Mouse (Mus musculus) kidney, postnatal 14 days (tissue): ENCODE data around the gene Ffar4.

Experiments
- DNase-seq: peaks from one replicate; pipeline ENCODE4 v3.0.0; 2022; ENCODE audit warnings: mixed read lengths

The Ffar4 gene

DNA sequence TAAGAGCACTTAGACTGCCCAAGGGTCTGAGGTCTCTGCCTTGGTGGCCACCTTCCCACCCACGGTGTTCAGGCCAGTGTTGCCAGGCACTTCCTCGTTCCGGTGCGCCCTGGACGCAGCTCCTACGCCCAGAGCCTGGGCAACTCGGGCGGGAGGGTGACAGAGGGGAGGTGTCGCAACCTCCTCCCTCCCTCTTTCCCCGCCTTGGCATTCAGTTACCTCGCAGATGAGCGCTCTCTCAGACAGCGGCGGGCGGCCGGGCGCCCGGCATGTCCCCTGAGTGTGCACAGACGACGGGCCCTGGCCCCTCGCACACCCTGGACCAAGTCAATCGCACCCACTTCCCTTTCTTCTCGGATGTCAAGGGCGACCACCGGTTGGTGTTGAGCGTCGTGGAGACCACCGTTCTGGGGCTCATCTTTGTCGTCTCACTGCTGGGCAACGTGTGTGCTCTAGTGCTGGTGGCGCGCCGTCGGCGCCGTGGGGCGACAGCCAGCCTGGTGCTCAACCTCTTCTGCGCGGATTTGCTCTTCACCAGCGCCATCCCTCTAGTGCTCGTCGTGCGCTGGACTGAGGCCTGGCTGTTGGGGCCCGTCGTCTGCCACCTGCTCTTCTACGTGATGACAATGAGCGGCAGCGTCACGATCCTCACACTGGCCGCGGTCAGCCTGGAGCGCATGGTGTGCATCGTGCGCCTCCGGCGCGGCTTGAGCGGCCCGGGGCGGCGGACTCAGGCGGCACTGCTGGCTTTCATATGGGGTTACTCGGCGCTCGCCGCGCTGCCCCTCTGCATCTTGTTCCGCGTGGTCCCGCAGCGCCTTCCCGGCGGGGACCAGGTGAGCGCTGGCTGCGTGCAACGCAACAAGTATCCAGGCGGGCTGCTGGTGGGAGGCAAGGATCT, at the start of gene Ffar4:
Ffar4 (plus strand) TSS at position 214 of the 901 bp plus-strand sequence.
- DNase-seq, result no peak

DNA sequence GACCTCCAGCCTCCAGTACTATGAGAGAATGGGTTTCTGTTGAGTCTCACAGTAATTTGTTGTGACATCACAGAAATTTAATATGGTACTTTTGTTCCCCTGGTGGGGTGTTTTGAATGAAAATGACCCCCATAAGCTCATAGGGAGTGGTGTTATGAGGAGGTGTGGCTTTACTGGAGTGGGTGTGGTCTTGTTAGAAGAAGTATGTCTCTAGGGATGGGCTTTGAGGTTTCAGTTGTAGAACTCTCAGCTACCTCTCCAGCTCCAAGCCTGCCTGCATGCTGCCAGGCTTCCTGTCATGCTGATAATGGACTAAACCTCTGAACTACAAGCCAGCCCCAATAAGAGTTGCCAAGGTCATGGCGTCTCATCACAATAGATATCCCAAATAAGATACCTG, 47.2 kb upstream of the Ffar4 start:
- no peak for DNase-seq

DNA sequence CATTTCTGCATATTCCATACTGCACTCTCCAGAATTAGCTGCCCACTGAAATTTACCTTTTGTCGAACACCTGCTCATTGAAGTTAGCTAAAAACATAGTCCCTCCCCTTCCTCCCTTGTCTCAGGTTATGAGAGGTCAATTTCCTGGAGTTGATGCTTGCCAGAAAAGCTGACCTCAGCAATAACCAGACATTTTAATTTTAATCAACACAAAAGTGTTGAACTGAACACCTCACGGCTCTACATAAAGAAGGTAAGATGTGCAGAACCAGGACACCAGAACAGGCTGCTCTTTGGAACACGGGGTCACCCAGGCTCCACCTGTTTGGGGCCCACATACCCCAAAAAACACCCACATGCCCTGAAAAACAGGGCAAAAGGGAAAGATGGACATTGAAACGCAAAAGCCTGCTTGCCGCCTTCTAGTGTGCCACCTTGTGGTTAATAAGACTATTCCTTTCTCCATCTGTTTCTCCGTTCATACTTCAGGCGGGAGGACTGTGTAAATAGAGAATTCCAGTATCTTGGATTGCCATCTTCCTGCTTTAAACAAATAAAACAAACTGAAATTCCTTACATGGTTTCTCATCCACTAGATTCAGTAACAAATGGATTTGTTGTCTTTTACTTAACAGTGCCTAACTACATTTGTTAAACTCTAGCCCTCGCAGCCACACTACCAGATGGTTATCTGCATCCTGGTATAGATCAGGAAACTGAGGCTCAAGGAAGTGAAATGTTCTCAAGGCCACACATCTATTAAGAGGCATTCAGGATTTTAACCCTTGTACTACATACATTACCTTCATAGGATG, 43.4 kb upstream of the Ffar4 start:
- no peak for DNase-seq

DNA sequence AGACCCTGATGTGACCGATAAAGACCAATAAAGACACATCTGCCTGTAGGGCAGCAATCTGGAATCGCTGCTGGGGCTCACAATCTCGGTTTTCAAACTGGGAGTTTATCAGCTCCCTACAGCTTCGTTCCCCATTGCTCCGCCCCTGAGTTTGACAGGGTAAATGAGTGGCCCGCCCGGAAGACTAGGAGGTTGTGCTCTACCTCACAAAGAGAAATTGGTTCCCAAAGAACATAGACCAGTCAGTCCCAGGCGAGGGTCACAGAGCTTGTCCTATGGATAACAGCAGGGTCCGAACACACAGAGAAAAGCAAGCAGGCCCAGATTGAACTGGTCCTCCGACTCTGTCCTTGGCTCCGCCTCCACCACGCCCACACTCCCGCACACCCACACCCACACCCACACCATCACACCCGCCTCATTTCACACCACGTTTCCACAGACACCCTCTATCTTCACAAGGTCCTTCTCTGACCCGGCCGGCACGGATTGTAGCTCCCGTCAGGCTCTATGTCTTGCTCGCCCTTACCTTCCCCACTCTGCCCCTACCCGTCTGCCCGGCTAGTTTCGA, 42.6 kb upstream of the Ffar4 start:
- peak; percentile 85 for DNase-seq

DNA sequence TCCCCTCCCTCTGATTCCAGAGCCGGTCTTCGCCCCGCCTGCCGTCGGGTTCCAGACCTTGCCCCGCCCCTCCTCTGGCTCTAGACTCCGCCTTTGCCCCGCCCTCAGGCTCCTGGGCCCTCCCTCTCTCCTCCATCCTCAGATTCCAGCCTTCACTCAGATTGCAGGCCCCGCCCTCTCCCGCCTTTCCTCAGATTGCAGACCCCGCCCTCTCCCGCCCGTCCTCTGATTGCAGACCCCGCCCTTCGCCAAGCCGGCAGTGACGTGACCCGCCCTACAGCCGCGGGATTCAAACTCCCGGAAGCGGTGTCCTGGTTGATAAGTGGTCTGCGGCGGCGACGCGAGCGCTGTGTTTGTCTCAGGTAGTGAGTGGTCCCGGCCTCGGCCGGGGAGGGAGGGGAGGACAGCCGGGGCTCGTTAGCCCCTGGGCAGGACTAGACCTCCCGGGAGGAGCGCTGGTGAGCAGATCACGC, 42.1 kb upstream of the Ffar4 start, which contains the start of gene Cep55:
Cep55 (plus strand) TSS at position 292 of the 473 bp plus-strand sequence.
- peak; percentile 98 for DNase-seq

DNA sequence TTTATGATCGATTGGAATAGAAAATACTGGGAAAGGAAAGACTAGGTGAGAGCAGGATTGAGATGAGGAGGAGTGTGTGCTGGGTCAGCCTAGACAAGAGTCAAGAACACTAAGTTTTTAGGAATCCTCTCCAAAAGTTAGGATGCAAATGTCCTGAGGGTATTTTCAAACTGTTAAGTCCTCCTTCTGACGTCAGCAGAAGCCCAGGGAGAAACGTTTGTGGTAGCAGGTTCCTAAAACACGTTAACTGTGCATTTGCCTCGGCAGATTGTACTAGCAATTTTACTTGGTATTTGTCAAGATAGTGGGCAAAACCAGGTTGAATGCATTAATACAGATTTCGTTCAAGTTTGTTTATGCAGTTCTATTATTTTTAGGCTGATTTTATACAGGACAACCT, 41.1 kb upstream of the Ffar4 start:
- DNase-seq, result no peak

DNA sequence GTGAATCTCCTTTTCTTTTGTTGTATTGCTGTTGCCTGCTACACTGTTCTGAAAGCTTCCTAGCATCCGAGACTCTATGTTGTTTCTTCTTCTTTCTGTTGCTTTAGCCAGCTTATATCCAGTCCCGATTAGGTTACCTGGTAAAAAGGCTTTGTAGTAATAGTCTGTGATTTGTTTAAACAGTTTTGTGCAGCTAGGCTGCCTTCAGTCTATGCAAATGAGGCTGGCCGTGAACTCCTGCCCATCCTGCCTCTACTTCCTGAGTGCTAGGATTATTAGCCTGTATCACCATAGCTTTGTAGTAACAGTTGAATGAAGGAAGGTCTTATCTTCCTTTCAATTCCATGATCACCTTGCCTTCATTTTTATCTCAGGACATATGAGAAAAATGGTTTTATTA, 40.6 kb upstream of the Ffar4 start:
- DNase-seq, result no peak

DNA sequence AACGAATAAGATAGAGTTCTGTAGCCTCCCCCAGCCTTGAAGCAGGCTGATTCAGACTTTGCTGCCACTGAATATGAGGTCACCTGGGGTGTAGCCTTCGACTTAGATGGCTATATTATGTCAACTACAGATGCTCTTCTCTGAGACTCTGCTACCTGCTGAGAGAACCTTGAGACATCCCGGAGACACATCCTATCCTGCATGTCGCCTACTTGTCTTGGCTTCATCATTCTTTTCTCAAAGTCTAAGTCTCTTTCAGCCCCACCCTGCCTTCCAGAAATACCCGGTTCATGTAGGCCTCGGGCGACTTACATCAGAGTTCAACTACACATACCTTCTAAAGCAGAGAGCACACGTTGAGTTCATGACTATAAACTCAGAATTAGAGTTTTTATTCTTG, 39.9 kb upstream of the Ffar4 start:
- no peak for DNase-seq

DNA sequence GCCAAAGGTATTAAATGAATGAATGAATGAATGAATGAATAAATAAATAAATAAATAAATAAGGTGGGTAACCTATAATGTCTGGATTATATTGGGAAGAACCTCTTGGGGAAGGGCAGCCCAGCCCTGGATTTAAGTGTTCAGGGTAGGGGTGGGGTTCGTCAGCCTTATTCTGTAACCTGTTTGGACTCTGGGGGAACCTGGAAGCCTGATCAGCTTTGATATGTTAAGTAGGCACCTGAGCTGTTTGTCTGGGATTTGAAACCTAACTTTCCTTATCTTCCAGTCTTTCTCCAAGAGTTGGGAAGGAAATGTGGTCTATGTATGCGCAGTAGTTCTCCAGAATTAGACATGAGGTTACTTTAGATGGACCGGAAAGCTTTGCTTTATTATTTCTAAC, 33.7 kb upstream of the Ffar4 start:
- no peak for DNase-seq

DNA sequence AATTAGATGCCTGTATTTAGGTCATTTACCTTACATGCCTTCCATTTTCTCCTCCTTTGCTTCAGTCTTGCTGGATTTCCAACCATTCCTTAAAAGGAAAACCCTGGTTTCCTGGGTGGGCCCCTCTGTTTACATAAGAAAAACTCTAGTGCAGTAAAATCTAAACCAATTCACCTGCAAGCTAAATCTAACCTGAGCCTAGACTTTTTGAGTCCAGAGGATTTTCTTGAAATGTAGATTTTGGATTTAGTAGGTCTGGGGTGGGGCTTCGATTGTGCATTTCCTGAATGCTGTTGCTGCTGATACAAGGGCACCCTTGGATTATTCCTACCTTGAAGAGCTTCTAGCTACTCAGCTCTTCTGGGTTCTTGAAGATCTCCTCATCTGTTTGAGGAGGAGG, 32.8 kb upstream of the Ffar4 start:
- no peak for DNase-seq

DNA sequence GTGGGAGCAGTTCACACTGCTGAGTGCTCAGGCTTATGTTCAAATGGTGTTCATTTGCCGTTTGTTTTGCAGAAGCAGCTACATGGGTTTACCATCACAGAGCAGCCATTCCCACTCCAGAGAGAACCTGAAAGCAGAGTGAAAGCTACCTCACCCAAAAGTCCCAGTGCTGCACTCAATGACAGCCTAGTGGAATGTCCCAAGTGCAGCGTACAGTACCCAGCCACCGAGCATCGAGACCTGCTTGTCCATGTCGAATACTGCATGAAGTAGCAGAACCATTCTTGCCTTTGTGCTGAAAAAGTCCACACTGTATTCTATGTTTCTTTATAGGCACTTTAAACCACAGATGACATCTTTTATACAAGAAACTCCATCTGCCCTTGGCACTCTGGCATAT, 23.6 kb upstream of the Ffar4 start:
- no peak for DNase-seq

DNA sequence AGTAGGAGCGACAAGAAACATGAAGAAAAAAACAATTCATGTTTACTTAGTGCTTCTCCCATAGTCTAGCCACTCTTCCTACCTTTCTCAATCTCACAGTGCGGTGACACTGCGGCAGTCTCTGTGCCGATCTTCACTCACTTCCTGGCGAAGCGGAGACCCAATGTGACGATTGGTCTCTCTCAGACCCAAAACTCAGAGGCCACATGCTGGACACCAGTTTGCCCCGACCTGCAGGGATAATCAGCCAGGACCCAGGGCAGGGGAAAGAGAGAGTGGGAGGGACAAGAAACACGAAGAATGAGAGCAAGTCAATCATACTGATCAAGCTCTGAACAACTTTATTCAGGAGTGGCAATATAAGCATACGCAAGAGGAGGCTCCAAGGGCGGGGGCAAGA, 21.8 kb upstream of the Ffar4 start:
- DNase-seq, result no peak

DNA sequence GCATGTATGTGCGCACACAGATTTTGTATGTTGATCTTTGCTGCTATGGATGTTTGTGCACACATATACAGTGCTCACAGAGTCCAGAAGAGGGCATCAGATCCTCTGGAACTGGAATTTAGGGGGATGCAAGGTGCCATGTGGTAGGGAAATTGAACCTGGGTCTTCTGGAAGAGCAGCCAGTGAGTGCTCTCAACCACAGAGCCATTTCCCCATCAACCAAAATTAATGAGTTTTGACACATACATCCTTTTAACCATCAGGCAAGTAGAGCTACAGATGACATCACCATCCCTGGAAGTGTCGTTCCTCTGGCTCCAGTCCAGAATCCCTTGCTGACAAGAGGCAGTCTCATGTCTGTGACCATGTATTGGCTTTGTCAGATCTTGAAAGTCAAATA, 20.6 kb upstream of the Ffar4 start:
- DNase-seq, result no peak

DNA sequence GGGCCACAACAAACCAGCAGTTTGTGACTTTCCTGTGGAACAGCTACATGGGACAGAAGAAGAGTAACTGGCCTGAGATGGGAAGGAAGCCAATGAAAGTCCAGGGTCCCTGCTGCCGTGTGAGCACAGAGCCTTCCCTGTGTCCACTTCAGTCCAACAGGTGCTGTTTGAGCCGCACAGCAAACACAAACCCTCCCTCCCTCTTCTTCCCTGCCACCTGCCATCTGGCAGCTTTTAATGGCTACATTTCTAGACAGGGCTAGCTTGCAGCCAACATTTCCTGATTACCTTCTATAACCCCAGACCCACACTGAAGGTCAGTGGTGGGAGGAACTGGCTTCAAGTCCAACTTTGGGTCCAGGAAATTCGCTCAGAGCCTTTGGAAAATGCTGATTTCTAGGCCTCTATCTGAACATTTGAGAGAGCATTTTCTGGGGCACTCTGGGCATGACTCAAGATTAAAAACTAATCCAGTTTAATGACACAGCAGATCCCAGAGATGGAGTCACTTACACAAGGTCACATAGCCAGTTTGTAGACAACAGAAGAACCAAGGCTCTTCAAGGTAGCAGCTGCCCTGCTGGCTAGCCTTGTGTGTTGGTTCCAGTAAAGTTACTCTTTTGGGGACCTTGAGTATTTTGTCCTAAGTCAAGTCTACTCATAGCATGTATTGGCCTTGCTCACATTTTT, 18.9 kb upstream of the Ffar4 start:
- DNase-seq, result no peak

DNA sequence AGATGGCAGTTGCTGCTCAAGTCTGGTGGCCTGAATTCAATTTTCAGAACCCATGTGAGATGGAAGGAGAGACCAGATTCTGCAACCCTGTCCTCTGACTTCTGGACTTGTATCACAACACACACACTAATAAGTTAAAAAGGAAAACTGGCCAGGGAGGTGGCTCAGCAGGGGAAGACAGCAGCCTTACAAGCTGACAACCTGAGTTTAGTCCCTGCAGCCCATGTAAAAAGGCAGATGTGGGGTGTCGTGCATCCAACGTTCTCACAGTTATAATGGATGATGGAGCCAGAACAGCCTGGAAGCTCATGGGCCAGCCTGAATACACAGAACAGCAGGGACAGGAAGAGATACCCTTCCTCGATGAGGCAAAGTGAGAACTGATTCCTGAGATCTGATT, 15.5 kb upstream of the Ffar4 start:
- DNase-seq, result no peak

DNA sequence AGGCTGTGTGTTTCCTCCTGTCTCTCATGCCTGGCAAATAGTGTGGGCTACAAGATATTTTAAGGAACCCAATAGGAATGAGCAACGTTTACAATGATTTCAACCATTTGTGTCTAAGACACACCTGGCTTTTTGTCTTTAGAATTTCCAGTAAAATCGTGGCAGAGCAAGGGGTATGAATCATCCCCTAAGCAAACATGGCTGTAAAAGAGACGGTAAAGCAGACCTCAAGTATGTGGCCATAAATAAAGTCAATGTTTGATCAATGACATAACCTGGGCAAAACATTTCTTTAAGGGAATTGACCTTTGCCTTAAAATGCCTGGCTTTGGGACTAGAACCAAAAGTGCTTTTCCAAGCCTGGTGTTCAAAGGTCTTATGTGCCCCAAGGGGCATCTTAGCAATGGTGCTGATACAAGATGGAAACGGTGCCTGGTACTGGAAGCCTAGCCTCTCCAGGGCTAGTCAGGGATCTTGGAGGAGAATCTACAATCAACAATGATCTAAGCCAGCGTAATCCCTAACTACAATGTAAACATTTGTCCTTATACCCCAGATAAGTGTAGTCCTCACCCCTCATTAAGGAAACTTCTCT, 13.8 kb upstream of the Ffar4 start:
- DNase-seq, result no peak

DNA sequence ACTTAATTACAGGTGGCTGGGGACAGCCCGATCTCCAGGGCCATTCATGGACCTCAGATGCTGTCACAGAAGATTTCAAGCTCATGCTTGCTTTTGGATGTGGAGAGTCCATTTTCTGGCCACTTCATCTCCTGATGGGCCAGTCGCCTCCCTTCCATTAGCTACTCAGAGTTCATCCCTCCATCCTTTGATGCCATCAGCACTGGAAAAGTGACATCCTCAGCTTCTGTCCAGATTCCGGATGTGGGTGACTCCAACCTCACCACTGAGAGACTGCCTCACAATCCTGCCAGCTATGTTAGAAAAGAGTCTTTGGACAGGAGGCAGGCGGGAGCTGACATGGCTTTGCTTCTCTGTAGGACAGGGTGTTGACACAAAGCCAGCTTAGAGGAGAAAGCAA, 11.0 kb upstream of the Ffar4 start:
- DNase-seq, result no peak

DNA sequence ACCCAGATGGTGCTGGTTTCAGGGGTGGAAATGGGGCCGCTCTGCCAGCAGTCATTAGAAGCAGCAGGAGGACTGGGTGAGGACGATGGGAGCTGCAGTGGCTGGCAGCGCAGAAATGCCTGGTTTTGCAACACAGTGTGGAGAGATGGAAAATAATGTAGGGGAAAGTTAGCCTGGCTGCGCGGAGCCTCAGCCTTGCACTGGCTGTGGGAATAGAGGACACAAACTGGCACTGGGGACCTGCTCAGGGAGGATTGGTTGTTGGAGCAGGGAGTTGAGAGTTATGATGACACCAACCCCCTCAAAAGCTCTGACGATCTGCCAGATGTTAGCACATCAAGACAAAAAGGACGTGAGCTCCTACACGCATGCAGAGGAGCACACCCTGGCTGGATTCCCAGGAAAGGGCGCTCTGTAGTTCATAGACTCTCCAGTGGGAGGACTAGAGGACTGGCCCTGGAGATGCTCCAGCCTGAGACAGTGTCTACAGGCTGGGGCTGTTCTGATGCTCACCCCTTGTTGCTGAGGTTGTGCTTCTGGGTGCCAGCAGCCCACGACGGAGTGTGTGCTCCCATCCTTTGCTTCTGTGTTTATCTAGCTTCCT, 9.8 kb upstream of the Ffar4 start:
- DNase-seq, result peak; percentile 46

DNA sequence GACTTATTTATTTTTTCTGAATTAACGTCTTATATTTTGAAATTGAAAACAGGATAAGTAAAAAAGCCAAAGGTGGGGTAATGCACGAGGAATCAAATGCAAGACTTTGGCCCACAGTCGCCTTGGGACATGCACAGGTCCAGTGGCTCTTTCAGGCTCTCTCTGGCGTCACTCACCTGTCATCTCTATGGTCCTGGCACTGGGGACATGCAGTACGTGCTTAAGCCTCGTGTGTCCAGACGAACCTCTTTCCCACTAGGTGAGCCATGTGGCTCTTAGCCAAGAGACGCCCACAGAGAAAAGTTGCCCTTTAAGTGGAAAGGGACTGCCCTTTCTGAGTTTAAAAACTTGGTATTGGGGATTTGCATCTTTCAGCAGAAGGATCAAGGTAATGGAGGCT, 7.5 kb upstream of the Ffar4 start:
- no peak for DNase-seq

DNA sequence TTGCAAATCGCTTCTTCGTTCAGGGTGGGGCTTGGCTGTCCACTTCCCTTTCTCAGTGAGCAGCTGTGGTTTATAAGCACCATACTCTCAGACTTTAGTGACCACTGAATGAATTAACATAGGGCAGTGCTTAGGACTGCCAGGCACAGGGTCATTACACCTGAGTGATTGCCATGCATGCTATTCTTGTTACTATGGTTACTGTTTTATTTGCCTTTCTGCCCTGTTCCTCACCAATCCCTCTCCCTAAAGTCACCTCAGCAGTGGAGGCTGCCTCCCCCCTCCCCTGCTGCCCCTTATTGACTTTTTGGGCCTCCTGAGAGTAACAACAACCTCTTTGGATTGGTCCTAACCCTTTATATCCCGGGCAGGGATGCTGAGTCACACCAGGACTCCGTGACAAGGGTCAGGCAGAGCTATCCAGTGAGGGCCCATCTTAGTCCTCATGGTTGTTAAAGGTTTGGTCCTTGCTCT, 5.3 kb upstream of the Ffar4 start:
- no peak for DNase-seq

DNA sequence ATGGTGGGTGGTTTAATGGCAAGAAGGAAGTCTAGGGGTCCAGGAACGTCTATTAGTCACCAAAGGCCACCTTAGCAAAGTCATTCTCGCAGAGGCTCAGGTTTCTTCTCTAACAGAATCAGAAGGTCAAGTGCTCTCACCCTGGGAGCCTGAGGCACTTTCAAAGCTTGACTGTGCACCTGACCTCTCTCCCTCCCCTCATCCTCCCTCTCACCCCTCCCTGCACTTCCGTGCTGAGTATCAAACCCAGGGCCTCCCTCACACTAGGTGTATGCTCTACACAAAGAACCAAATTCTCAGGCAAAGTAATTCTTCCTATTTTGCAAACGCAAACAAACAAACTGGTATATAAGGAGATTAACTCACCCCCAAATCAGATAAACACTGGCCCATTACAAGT, 640 bp upstream of the Ffar4 start:
- DNase-seq, result no peak

DNA sequence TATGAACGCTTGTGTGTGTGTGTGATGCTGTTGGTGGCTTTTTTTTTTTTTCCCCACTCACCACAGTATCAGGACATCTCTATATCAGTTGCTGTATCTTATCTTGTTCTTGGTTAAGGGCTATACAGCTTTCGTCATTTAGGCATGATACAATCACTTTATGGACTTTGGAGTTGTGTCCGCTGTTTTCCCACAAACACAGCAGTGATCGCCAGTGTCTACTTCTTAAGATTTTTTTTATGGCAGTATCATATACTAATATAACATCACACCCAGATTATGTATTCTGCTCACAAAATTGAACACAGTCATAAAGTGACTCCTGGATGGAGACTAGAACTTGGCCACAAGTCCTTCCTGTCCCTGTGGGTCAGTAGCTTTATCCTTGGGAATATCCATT, 11.0 kb downstream of the Ffar4 start:
- no peak for DNase-seq
